Mouse (Mus musculus): ENCODE data around the gene Sdk2.

GRCm38 (mm10) chr11:113727992-113728391 is 338.9 kb downstream of the Sdk2 start:
- TF ChIP-seq POLR2A (IDR thresholded peaks at IDR 0.05; ENCODE audit: borderline replicate concordance, extremely low read depth, insufficient read depth, insufficient read length, poor library complexity, severe bottlenecking) (no peak), CTCF (IDR thresholded peaks at IDR 0.05; ENCODE audit: borderline replicate concordance, extremely low read depth, insufficient read depth, insufficient read length) (no peak)
